Mouse (Mus musculus) kidney, embryonic 16.5 days (tissue): ENCODE results near the gene Rap1gds1. TPM values are rescaled to one million over a fixed set of nuclear protein-coding genes. Genes with fewer than 3 reads are reported as not detected.

Experiments used
- ATAC-seq: fragments of 200-750 bp; cut with Nextera tagmentation; 2 replicates; pipeline ENCODE4 v1.8.0; 2017; ENCODE audit warnings: moderate TSS enrichment; ENCODE audit not compliant: low FRiP score, low TSS enrichment
- H3K27ac ChIP-seq: fragments of 300-500 bp; sonication (generic); 2 replicates; pipeline ENCODE4 v1.5.1; 2014; ENCODE audit warnings: low read length
- H3K27me3 ChIP-seq: fragments of 300-500 bp; sonication (generic); 2 replicates; pipeline ENCODE4 v1.6.1; 2014; ENCODE audit warnings: low read length, control low read depth, mixed read lengths; ENCODE audit not compliant: insufficient read depth
- H3K36me3 ChIP-seq: fragments of 300-500 bp; sonication (generic); 2 replicates; pipeline ENCODE4 v1.6.1; 2014; ENCODE audit warnings: low read length, control low read depth, mixed read lengths; ENCODE audit not compliant: insufficient read depth
- H3K4me1 ChIP-seq: fragments of 300-500 bp; sonication (generic); 2 replicates; pipeline ENCODE4 v1.6.1; 2014; ENCODE audit warnings: low read length, control low read depth, mixed read lengths; ENCODE audit not compliant: insufficient read depth
- H3K4me2 ChIP-seq: fragments of 300-500 bp; sonication (generic); replicated peaks from 2 replicates; pipeline ENCODE4 v1.6.1; 2014; ENCODE audit warnings: low read depth, low read length
- H3K4me3 ChIP-seq: fragments of 300-500 bp; sonication (generic); 2 replicates; pipeline ENCODE4 v1.5.1; 2014; ENCODE audit warnings: mild to moderate bottlenecking, low read length
- H3K9ac ChIP-seq: fragments of 300-500 bp; sonication (generic); replicated peaks from 2 replicates; pipeline ENCODE4 v1.6.1; 2014; ENCODE audit warnings: low read length
- H3K9me3 ChIP-seq: fragments of 300-500 bp; sonication (generic); 2 replicates; pipeline ENCODE4 v1.6.1; 2016; ENCODE audit warnings: low read length, control low read depth
- WGBS: fragments of 180-500 bp; shearing (Covaris S2); extraction: QIAGEN DNeasy Blood & Tissue Kit; methylation state at CpG from one replicate; pipeline ENCODE4 v1.1.7; 2014; 5-methylcytosine and 5-hydroxymethylcytosine counted together
- polyA plus RNA-seq: library from polyadenylated mRNA; unstranded; fragments of >200 nt; fragmentation: Nextera tagmentation; extraction: Ambion mirVana; gene quantifications from 2 replicates; pipeline ENCODE4 v1.2.1, GENCODE M21; 2015

Rap1gds1 gene
- polyA plus RNA-seq = 60.1 and 62.8 TPM in 2 replicates

DNA sequence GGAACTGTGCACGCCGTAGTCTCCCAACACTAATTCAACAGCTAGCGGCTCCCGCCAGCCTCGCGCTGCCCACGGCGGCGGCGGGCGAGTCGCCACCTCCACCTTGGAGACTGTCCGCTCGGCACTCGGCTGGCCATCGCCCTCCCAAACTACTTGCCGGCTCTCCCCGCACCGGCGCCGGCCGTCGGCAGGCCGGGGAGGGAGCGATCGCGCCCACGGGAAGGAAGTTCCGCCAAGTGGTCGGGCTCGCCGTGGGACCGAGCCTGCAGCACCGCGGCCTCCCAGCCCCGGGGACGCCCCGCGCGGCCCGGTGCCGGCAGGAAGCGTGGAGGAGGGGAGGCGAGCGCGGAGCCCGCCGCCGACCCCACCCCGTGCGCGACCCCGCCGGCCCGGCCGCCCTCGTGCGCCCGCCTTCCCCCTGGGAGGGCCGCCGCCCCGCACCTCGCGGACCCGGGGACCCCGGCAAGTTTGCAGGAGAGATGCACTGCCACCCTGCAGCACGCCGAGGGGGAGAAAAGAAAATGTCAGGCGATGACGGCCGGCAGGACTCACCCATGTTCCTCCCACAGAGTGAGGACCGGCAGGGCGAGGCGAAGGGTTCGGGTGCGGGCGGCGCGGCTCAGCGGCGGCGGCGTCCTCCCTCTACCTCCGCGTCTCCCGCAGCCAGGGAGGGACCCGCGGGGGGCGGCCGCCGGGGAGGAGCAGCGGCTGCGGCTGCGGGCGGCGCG is at the start of gene Rap1gds1:
TSS of gene Rap1gds1 (minus strand) at position 718 of the 728 bp plus-strand sequence.
- H3K9ac ChIP-seq = peak within 1 kb of the TSS; percentile 90
- H3K4me1 ChIP-seq = peaks cover 20% of the 10 kb centered on the region
- ATAC-seq = peak; percentile 56
- no peaks in the 10 kb centered on the region for H3K27me3 ChIP-seq
- H3K4me3 ChIP-seq = peak within 1 kb of the TSS; percentile 76
- no peaks in the 10 kb centered on the region for H3K36me3 ChIP-seq
- no peaks in the 10 kb centered on the region for H3K9me3 ChIP-seq
- under 1% methylated on average over 57 of the region's 97 CpGs for WGBS
- peak within 1 kb of the TSS; percentile 94 for H3K27ac ChIP-seq
- peak within 1 kb of the TSS; percentile 93 for H3K4me2 ChIP-seq

DNA sequence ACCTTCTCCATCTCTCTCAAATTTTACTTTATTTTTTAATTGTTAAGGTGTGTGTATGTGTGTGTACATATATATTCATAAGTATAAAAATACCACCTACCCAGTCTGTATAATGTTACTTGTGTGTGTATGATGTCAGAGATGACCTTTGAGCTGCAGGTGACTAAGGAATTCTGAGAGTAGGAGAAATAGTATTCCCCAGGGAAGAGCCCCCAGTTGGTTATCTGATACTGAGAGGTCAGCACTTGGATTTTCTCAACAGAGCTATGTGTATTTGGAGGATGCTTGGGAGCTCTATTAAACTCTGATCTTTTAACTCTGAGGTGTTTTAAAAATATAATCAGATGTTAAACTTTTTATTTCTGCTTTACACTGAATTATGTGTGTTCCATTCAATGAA is 43.4 kb upstream of the Rap1gds1 start:
- Histone ChIP-seq H3K4me1 (no peaks in the 10 kb centered on the region), H3K4me3 (no peak overlapping the region), H3K27ac (no peak overlapping the region), H3K9ac (no peak overlapping the region), H3K4me2 (no peak overlapping the region), H3K27me3 (no peaks in the 10 kb centered on the region), H3K36me3 (no peaks in the 10 kb centered on the region), H3K9me3 (no peaks in the 10 kb centered on the region)
- no peak for ATAC-seq

GRCm38 (mm10) chr3:139116733-139117337 is 41.8 kb upstream of the Rap1gds1 start:
- H3K9ac ChIP-seq = no peak overlapping the region
- WGBS = 73% methylated on average over 9 of the region's 9 CpGs
- no peaks in the 10 kb centered on the region for H3K4me1 ChIP-seq
- no peak for ATAC-seq
- no peak overlapping the region for H3K27ac ChIP-seq
- no peaks in the 10 kb centered on the region for H3K36me3 ChIP-seq
- H3K4me3 ChIP-seq = no peak overlapping the region
- H3K9me3 ChIP-seq = no peaks in the 10 kb centered on the region
- no peak overlapping the region for H3K4me2 ChIP-seq
- no peaks in the 10 kb centered on the region for H3K27me3 ChIP-seq

GRCm38 (mm10) chr3:139112335-139112973 is 37.5 kb upstream of the Rap1gds1 start:
- whole genome bisulfite sequencing = 86% methylated on average over 3 of the region's 3 CpGs
- no peaks in the 10 kb centered on the region for H3K36me3 ChIP-seq
- ATAC-seq = no peak
- no peaks in the 10 kb centered on the region for H3K4me1 ChIP-seq
- no peaks in the 10 kb centered on the region for H3K9me3 ChIP-seq
- H3K27me3 ChIP-seq = no peaks in the 10 kb centered on the region
- no peak overlapping the region for H3K4me3 ChIP-seq
- H3K27ac ChIP-seq = no peak overlapping the region
- no peak overlapping the region for H3K4me2 ChIP-seq
- no peak overlapping the region for H3K9ac ChIP-seq

- no peak overlapping the region for H3K4me2 ChIP-seq
Observed at GRCm38 (mm10) chr3:139111877-139112276, 36.9 kb upstream of the Rap1gds1 start.

GRCm38 (mm10) chr3:139108176-139108575 is 33.2 kb upstream of the Rap1gds1 start:
- H3K36me3 ChIP-seq = no peaks in the 10 kb centered on the region
- H3K27me3 ChIP-seq = no peaks in the 10 kb centered on the region
- no peaks in the 10 kb centered on the region for H3K9me3 ChIP-seq
- no peak overlapping the region for H3K4me3 ChIP-seq
- no peak overlapping the region for H3K27ac ChIP-seq
- no peaks in the 10 kb centered on the region for H3K4me1 ChIP-seq
- no peak for ATAC-seq
- WGBS = 71% methylated on average over 5 of the region's 5 CpGs
- H3K9ac ChIP-seq = no peak overlapping the region
- H3K4me2 ChIP-seq = no peak overlapping the region

More at GRCm38 (mm10) chr3:139111877-139112276, 36.9 kb upstream of the Rap1gds1 start:
- H3K36me3 ChIP-seq = no peaks in the 10 kb centered on the region
- H3K4me3 ChIP-seq = no peak overlapping the region
- no peaks in the 10 kb centered on the region for H3K9me3 ChIP-seq
- WGBS = 91% methylated on average over 2 of the region's 2 CpGs
- H3K9ac ChIP-seq = no peak overlapping the region
- no peak for ATAC-seq
- no peak overlapping the region for H3K27ac ChIP-seq
- H3K27me3 ChIP-seq = no peaks in the 10 kb centered on the region
- H3K4me1 ChIP-seq = no peaks in the 10 kb centered on the region

DNA sequence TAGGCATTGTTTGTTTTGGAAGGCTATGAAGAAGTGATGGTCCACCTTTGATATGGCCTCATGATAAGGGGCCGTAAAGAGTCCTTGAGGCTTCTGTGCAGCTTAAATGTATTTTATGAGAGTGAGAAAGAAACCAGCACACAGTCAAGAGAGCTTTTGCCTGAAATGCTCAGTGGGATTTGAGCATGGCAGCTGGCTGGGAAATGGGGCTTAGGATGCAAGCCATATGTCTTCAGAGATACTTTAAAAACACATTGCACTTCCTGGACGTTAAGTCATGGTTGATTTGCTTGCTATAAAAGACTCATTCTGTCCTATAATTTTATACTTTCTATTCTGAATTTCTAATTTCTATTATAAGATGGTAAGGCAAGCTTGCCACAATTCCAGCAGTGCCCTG is 28.9 kb upstream of the Rap1gds1 start:
- H3K4me1 ChIP-seq = no peaks in the 10 kb centered on the region
- no peaks in the 10 kb centered on the region for H3K27me3 ChIP-seq
- H3K27ac ChIP-seq = no peak overlapping the region
- WGBS = 55% methylated on average over 2 of the region's 2 CpGs
- no peak overlapping the region for H3K4me2 ChIP-seq
- no peak overlapping the region for H3K4me3 ChIP-seq
- H3K9me3 ChIP-seq = no peaks in the 10 kb centered on the region
- no peak for ATAC-seq
- no peaks in the 10 kb centered on the region for H3K36me3 ChIP-seq
- H3K9ac ChIP-seq = no peak overlapping the region

DNA sequence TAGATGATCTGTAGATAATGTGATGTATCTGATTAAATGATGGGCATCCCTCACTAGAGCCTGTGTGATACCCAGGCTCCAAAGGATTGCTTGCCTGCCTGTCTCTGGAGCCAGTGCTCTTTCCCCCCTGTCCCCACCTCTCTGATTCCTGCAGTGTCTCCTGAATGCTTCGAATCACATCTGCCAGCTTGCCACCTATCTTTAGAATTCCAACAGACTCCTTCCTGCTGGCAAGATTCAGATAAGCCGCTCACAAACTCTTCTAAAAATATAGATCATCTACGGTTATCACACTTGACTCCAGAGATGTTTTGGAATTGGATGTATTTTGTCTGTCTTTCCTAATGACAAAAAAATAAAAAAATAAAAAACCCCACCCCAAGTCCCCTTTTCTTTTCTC is 28.3 kb upstream of the Rap1gds1 start:
- 74% methylated on average over 3 of the region's 3 CpGs for WGBS
- no peaks in the 10 kb centered on the region for H3K36me3 ChIP-seq
- no peak for ATAC-seq
- no peaks in the 10 kb centered on the region for H3K4me1 ChIP-seq
- H3K27ac ChIP-seq = no peak overlapping the region
- no peaks in the 10 kb centered on the region for H3K9me3 ChIP-seq
- no peak overlapping the region for H3K4me2 ChIP-seq
- H3K4me3 ChIP-seq = no peak overlapping the region
- H3K27me3 ChIP-seq = no peaks in the 10 kb centered on the region
- H3K9ac ChIP-seq = no peak overlapping the region

- no peaks in the 10 kb centered on the region for H3K36me3 ChIP-seq
- no peak overlapping the region for H3K9ac ChIP-seq
- no peak overlapping the region for H3K27ac ChIP-seq
- no peak overlapping the region for H3K4me3 ChIP-seq
- H3K9me3 ChIP-seq = no peaks in the 10 kb centered on the region
- 88% methylated on average over 1 of the region's 1 CpGs for WGBS
- no peaks in the 10 kb centered on the region for H3K27me3 ChIP-seq
- H3K4me2 ChIP-seq = no peak overlapping the region
- no peak for ATAC-seq
- H3K4me1 ChIP-seq = no peaks in the 10 kb centered on the region
Observed at GRCm38 (mm10) chr3:139101941-139102340, 26.9 kb upstream of the Rap1gds1 start.

GRCm38 (mm10) chr3:139099284-139099683 is 24.3 kb upstream of the Rap1gds1 start:
- no peak overlapping the region for H3K4me3 ChIP-seq
- H3K27ac ChIP-seq = no peak overlapping the region
- H3K9ac ChIP-seq = no peak overlapping the region
- H3K9me3 ChIP-seq = no peaks in the 10 kb centered on the region
- H3K36me3 ChIP-seq = no peaks in the 10 kb centered on the region
- no peak for ATAC-seq
- H3K4me2 ChIP-seq = no peak overlapping the region
- no peaks in the 10 kb centered on the region for H3K4me1 ChIP-seq
- no peaks in the 10 kb centered on the region for H3K27me3 ChIP-seq
- WGBS = 91% methylated on average over 5 of the region's 5 CpGs
